Mouse (Mus musculus): ENCODE measurements at regions not wholly inside any gene's neighbourhood (a gene's known extent, or its start where the extent isn't known, plus 50 kb on each side); places are given as distances from the start of the nearest gene placed in this dataset.

- no peak for ATAC-seq (ENCODE audit: low FRiP score, low read depth)
- Histone ChIP-seq H3K9ac (no peak overlapping the region), H3K4me1 (no peaks in the 10 kb centered on the region), H3K4me2 (replicated peaks) (no peak overlapping the region), H3K9me3 (no peaks in the 10 kb centered on the region), H3K36me3 (no peaks in the 10 kb centered on the region), H3K4me3 (no peak overlapping the region), H3K27me3 (no peaks in the 10 kb centered on the region), H3K27ac (no peak overlapping the region)
- 33% methylated on average over 4 of the region's 4 CpGs for WGBS
Measured at GRCm38 (mm10) chr5:28710517-28710916, 243.5 kb upstream of the Shh start.

- Histone ChIP-seq H3K9ac (no peak overlapping the region), H3K27ac (no peak overlapping the region), H3K36me3 (no peaks in the 10 kb centered on the region), H3K4me1 (no peaks in the 10 kb centered on the region), H3K9me3 (no peaks in the 10 kb centered on the region), H3K27me3 (no peaks in the 10 kb centered on the region), H3K4me2 (replicated peaks) (no peak overlapping the region), H3K4me3 (no peak overlapping the region)
- no peak for ATAC-seq (ENCODE audit: low FRiP score, low read depth)
- 71% methylated on average over 2 of the region's 2 CpGs for WGBS
Measured at GRCm38 (mm10) chr5:28709626-28710025, 242.6 kb upstream of the Shh start.

- Histone ChIP-seq H3K4me3 (no peak overlapping the region), H3K4me1 (no peaks in the 10 kb centered on the region), H3K9me3 (no peaks in the 10 kb centered on the region), H3K9ac (no peak overlapping the region), H3K4me2 (replicated peaks) (no peak overlapping the region), H3K36me3 (no peaks in the 10 kb centered on the region), H3K27me3 (no peaks in the 10 kb centered on the region), H3K27ac (no peak overlapping the region)
- 80% methylated on average over 1 of the region's 1 CpGs for WGBS
- ATAC-seq (ENCODE audit: low FRiP score, low read depth) = no peak
Measured at GRCm38 (mm10) chr5:28704359-28704758, 237.3 kb upstream of the Shh start.

- no peaks in the 10 kb centered on the region for H3K36me3 ChIP-seq
- WGBS = 70% methylated on average over 3 of the region's 3 CpGs
Measured at GRCm38 (mm10) chr5:28696966-28697365, 229.9 kb upstream of the Shh start.

GRCm38 (mm10) chr5:28690110-28690509, 223.1 kb upstream of the Shh start:
- 76% methylated on average over 6 of the region's 6 CpGs for WGBS
- no peaks in the 10 kb centered on the region for H3K27me3 ChIP-seq
- no peaks in the 10 kb centered on the region for H3K4me1 ChIP-seq
- no peak overlapping the region for H3K27ac ChIP-seq
- H3K9ac ChIP-seq = no peak overlapping the region
- H3K9me3 ChIP-seq = no peaks in the 10 kb centered on the region
- ATAC-seq (ENCODE audit: low FRiP score, low read depth) = no peak
- H3K36me3 ChIP-seq = no peaks in the 10 kb centered on the region
- H3K4me2 ChIP-seq (replicated peaks) = no peak overlapping the region
- H3K4me3 ChIP-seq = no peak overlapping the region

More at GRCm38 (mm10) chr5:28696966-28697365, 229.9 kb upstream of the Shh start:
- H3K9me3 ChIP-seq = no peaks in the 10 kb centered on the region
- H3K4me3 ChIP-seq = no peak overlapping the region
- H3K27ac ChIP-seq = no peak overlapping the region
- H3K27me3 ChIP-seq = no peaks in the 10 kb centered on the region
- ATAC-seq (ENCODE audit: low FRiP score, low read depth) = no peak
- H3K9ac ChIP-seq = no peak overlapping the region
- H3K4me1 ChIP-seq = no peaks in the 10 kb centered on the region
- H3K4me2 ChIP-seq (replicated peaks) = no peak overlapping the region

GRCm38 (mm10) chr5:28689651-28690050, 222.6 kb upstream of the Shh start:
- Histone ChIP-seq H3K36me3 (no peaks in the 10 kb centered on the region), H3K27ac (no peak overlapping the region), H3K9ac (no peak overlapping the region), H3K27me3 (no peaks in the 10 kb centered on the region), H3K4me1 (no peaks in the 10 kb centered on the region), H3K4me3 (no peak overlapping the region), H3K9me3 (no peaks in the 10 kb centered on the region), H3K4me2 (replicated peaks) (no peak overlapping the region)
- ATAC-seq (ENCODE audit: low FRiP score, low read depth) = no peak
- 76% methylated on average over 2 of the region's 2 CpGs for WGBS

GRCm38 (mm10) chr5:28689136-28689535, 222.1 kb upstream of the Shh start:
- Histone ChIP-seq H3K27me3 (no peaks in the 10 kb centered on the region), H3K9me3 (no peaks in the 10 kb centered on the region), H3K4me1 (no peaks in the 10 kb centered on the region), H3K4me3 (no peak overlapping the region), H3K9ac (no peak overlapping the region), H3K27ac (no peak overlapping the region), H3K4me2 (replicated peaks) (no peak overlapping the region), H3K36me3 (no peaks in the 10 kb centered on the region)
- 60% methylated on average over 3 of the region's 3 CpGs for WGBS
- ATAC-seq (ENCODE audit: low FRiP score, low read depth) = no peak

GRCm38 (mm10) chr5:28682821-28683220, 215.8 kb upstream of the Shh start:
- H3K27ac ChIP-seq = no peak overlapping the region
- H3K4me3 ChIP-seq = no peak overlapping the region
- H3K4me2 ChIP-seq (replicated peaks) = no peak overlapping the region
- no peak overlapping the region for H3K9ac ChIP-seq
- no peak for ATAC-seq (ENCODE audit: low FRiP score, low read depth)
- no peaks in the 10 kb centered on the region for H3K27me3 ChIP-seq
- WGBS = 73% methylated on average over 6 of the region's 6 CpGs
- H3K4me1 ChIP-seq = no peaks in the 10 kb centered on the region
- no peaks in the 10 kb centered on the region for H3K9me3 ChIP-seq
- no peaks in the 10 kb centered on the region for H3K36me3 ChIP-seq

- WGBS = 96% methylated on average over 1 of the region's 1 CpGs
- H3K4me1 ChIP-seq = no peaks in the 10 kb centered on the region
- no peaks in the 10 kb centered on the region for H3K9me3 ChIP-seq
- H3K27ac ChIP-seq = no peak overlapping the region
- H3K27me3 ChIP-seq = no peaks in the 10 kb centered on the region
- H3K4me2 ChIP-seq (replicated peaks) = no peak overlapping the region
- H3K9ac ChIP-seq = no peak overlapping the region
- no peaks in the 10 kb centered on the region for H3K36me3 ChIP-seq
- H3K4me3 ChIP-seq = no peak overlapping the region
- ATAC-seq (ENCODE audit: low FRiP score, low read depth) = no peak
Measured at GRCm38 (mm10) chr5:28680311-28680710, 213.3 kb upstream of the Shh start.

- Histone ChIP-seq H3K4me3 (no peak overlapping the region), H3K27me3 (no peaks in the 10 kb centered on the region), H3K36me3 (no peaks in the 10 kb centered on the region), H3K4me2 (replicated peaks) (no peak overlapping the region), H3K4me1 (no peaks in the 10 kb centered on the region), H3K27ac (no peak overlapping the region), H3K9me3 (no peaks in the 10 kb centered on the region), H3K9ac (no peak overlapping the region)
- 85% methylated on average over 1 of the region's 1 CpGs for WGBS
- no peak for ATAC-seq (ENCODE audit: low FRiP score, low read depth)
Measured at GRCm38 (mm10) chr5:28679761-28680160, 212.7 kb upstream of the Shh start.

- Histone ChIP-seq H3K27me3 (no peaks in the 10 kb centered on the region), H3K27ac (no peak overlapping the region), H3K9me3 (no peaks in the 10 kb centered on the region), H3K36me3 (no peaks in the 10 kb centered on the region), H3K4me3 (no peak overlapping the region), H3K9ac (no peak overlapping the region), H3K4me1 (no peaks in the 10 kb centered on the region), H3K4me2 (replicated peaks) (no peak overlapping the region)
- 76% methylated on average over 4 of the region's 4 CpGs for WGBS
- no peak for ATAC-seq (ENCODE audit: low FRiP score, low read depth)
Measured at GRCm38 (mm10) chr5:28630186-28630585, 163.1 kb upstream of the Shh start.

- ATAC-seq (ENCODE audit: low FRiP score, low read depth) = no peak
- no peak overlapping the region for H3K4me3 ChIP-seq
- H3K36me3 ChIP-seq = no peaks in the 10 kb centered on the region
- no peak overlapping the region for H3K4me2 ChIP-seq (replicated peaks)
- no peaks in the 10 kb centered on the region for H3K4me1 ChIP-seq
- H3K9ac ChIP-seq = no peak overlapping the region
- H3K9me3 ChIP-seq = no peaks in the 10 kb centered on the region
- WGBS = 82% methylated on average over 3 of the region's 3 CpGs
- H3K27ac ChIP-seq = no peak overlapping the region
- no peaks in the 10 kb centered on the region for H3K27me3 ChIP-seq
Measured at GRCm38 (mm10) chr5:28611885-28612284, 144.8 kb upstream of the Shh start.

GRCm38 (mm10) chr5:28596537-28597314, 129.7 kb upstream of the Shh start:
- H3K27me3 ChIP-seq = no peaks in the 10 kb centered on the region
- H3K4me3 ChIP-seq = no peak overlapping the region
- 50% methylated on average over 1 of the region's 1 CpGs for WGBS
- no peak overlapping the region for H3K4me2 ChIP-seq (replicated peaks)
- no peak for ATAC-seq (ENCODE audit: low FRiP score, low read depth)
- no peaks in the 10 kb centered on the region for H3K36me3 ChIP-seq
- no peaks in the 10 kb centered on the region for H3K9me3 ChIP-seq
- no peak overlapping the region for H3K9ac ChIP-seq
- no peak overlapping the region for H3K27ac ChIP-seq
- no peaks in the 10 kb centered on the region for H3K4me1 ChIP-seq
